Mouse (Mus musculus): Measurements from ENCODE around the gene Grwd1. TPM values are rescaled to one million over a fixed set of nuclear protein-coding genes. Genes with fewer than 3 reads are reported as not detected.
A peak's percentile ranks its signal among the peaks of the same experiment; 100 is the strongest.

The Grwd1 gene
- polyA plus RNA-seq, 1 experiment: 1.1 TPM

DNA sequence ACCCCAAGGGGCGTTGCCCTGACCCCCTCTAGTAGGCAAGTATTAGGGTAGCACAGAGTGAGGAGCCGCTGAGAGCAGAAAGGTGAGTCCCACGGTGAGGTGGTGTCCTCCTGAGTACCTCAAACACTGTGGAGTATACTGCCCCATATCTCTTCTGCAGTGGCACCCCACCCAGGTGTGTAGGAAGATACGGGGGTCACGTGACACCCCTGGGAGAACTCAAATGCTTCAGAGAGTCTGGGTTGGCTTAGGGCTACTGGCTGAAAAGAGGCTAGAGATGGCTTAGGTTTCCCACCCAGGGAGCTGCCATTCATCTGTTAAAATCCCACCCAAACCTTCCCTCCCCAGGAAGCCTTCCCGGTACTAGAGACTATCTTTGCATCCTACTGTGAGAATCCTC, 33.8 kb downstream of the Grwd1 start:
- peak; percentile 72 for TF ChIP-seq TAL1 (IDR thresholded peaks at IDR 0.05; ENCODE audit: low read length)
- peak; percentile 81 for TF ChIP-seq GATA1 (IDR thresholded peaks at IDR 0.05; ENCODE audit: low read length)
- Histone ChIP-seq H3K9me3 (ENCODE audit: control insufficient read depth, low read length) (no peaks in the 10 kb centered on the region), H3K27me3 (ENCODE audit: control insufficient read depth) (peaks cover 67% of the 10 kb centered on the region), H3K4me3 (replicated peaks) (peak overlapping the region; percentile 68), H3K4me1 (ENCODE audit: control insufficient read depth) (peaks cover 60% of the 10 kb centered on the region), H3K36me3 (ENCODE audit: control insufficient read depth) (no peaks in the 10 kb centered on the region)

DNA sequence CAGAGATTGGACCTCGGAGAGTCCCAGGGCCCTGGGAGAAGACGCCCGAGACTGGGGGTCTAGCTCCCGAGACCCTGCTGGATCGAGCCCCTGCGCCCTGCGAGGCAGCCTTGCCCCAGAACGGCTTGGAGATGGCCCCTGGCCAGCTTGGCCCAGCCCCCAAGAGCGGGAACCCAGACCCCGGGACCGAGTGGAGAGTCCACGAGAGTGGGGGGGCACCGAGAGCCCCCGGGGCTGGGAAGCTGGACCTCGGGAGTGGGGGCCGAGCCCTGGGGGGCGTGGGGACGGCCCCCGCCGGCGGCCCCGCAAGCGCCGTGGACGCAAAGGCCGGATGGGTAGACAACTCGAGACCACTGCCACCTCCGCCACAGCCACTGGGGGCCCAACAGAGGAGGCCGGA, 35.8 kb downstream of the Grwd1 start:
- TF ChIP-seq GATA1 (IDR thresholded peaks at IDR 0.05; ENCODE audit: low read length): no peak
- no peak for TF ChIP-seq TAL1 (IDR thresholded peaks at IDR 0.05; ENCODE audit: low read length)
- H3K36me3 ChIP-seq (ENCODE audit: control insufficient read depth): no peaks in the 10 kb centered on the region
- H3K27me3 ChIP-seq (ENCODE audit: control insufficient read depth): peaks cover 73% of the 10 kb centered on the region
- H3K4me3 ChIP-seq (replicated peaks): no peak overlapping the region
- no peaks in the 10 kb centered on the region for H3K9me3 ChIP-seq (ENCODE audit: control insufficient read depth, low read length)
- peaks cover 44% of the 10 kb centered on the region for H3K4me1 ChIP-seq (ENCODE audit: control insufficient read depth)

DNA sequence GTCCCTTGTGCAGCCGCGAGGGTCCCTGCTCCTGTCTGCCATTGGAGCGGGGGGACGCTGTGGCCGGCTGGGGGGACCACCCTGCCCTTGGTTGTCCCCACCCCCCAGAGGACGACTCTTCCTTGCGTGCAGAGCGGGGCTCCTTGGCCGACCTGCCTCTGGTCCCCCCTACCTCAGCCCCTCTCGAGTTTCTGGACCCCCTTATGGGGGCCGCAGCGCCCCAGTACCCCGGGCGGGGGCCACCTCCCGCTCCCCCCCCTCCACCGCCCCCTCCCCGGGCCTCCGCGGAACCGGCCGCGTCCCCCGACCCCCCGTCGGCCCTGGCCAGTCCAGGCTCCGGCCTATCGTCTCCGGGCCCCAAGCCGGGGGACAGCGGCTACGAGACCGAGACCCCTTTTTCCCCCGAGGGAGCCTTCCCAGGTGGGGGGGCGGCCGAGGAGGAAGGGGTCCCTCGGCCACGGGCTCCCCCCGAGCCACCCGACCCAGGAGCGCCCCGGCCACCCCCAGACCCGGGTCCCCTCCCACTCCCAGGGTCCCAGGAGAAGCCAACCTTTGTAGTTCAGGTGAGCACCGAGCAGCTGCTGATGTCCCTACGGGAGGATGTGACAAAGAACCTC, 36.7 kb downstream of the Grwd1 start:
- peaks cover 68% of the 10 kb centered on the region for H3K27me3 ChIP-seq (ENCODE audit: control insufficient read depth)
- H3K4me3 ChIP-seq (replicated peaks): no peak overlapping the region
- H3K36me3 ChIP-seq (ENCODE audit: control insufficient read depth): no peaks in the 10 kb centered on the region
- TF ChIP-seq GATA1 (IDR thresholded peaks at IDR 0.05; ENCODE audit: low read length): no peak
- no peak for TF ChIP-seq TAL1 (IDR thresholded peaks at IDR 0.05; ENCODE audit: low read length)
- H3K9me3 ChIP-seq (ENCODE audit: control insufficient read depth, low read length): no peaks in the 10 kb centered on the region
- peaks cover 39% of the 10 kb centered on the region for H3K4me1 ChIP-seq (ENCODE audit: control insufficient read depth)

DNA sequence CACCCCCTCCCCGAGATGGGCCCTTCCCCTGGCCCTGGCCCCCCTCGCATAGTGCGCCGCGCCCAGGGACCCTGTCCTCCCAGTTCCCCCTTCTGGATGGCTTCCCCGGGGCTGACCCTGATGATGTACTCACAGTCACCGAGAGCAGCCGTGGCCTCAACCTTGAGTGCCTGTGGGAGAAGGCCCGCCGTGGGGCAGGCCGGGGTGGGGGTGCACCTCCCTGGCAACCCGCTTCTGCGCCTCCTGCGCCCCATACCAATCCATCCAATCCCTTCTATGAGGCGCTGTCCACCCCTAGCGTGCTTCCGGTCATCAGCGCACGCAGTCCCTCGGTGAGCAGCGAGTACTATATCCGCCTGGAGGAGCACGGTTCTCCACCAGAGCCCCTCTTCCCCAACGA, 37.5 kb downstream of the Grwd1 start:
- no peak for TF ChIP-seq TAL1 (IDR thresholded peaks at IDR 0.05; ENCODE audit: low read length)
- TF ChIP-seq GATA1 (IDR thresholded peaks at IDR 0.05; ENCODE audit: low read length): no peak
- Histone ChIP-seq H3K4me3 (replicated peaks) (no peak overlapping the region), H3K27me3 (ENCODE audit: control insufficient read depth) (peaks cover 63% of the 10 kb centered on the region), H3K36me3 (ENCODE audit: control insufficient read depth) (no peaks in the 10 kb centered on the region), H3K9me3 (ENCODE audit: control insufficient read depth, low read length) (no peaks in the 10 kb centered on the region), H3K4me1 (ENCODE audit: control insufficient read depth) (peaks cover 30% of the 10 kb centered on the region)

DNA sequence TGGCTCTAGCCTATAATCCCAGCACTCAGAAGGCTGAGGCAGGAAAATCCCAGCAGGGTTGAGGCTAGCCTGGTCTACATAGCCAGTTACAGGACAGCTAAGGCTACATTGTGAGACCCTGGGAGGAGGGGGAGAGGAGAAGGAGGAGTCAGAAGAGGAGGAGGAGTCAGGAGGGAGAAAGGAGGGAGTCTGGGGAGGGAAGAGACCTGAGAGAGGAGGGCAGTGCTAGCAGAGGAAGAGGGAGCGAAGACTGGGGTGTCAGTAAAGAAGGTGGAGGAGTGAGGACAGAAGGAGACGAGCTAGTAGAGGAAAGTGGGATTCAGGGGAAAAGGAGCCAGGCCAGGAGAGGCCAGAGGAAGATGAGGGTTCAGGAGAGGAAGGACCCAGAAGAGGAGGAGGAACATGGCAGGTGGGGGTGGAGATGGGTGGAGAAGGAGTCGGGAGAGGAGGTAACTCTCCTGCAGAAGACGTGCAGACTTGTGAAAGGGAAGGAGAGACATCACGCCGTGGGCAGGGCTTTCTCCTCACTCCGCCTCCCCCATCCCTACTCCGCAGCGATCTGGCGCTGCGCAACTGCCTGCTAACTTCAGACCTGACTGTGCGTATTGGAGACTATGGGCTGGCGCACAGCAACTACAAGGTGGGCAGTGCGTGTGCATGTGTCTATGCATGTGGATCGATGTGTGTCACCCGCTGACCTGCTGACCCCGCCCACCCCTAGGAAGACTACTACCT, 38.8 kb downstream of the Grwd1 start:
- Histone ChIP-seq H3K27me3 (ENCODE audit: control insufficient read depth) (peaks cover 63% of the 10 kb centered on the region), H3K4me1 (ENCODE audit: control insufficient read depth) (peaks cover 17% of the 10 kb centered on the region), H3K9me3 (ENCODE audit: control insufficient read depth, low read length) (no peaks in the 10 kb centered on the region), H3K36me3 (ENCODE audit: control insufficient read depth) (no peaks in the 10 kb centered on the region), H3K4me3 (replicated peaks) (no peak overlapping the region)
- no peak for TF ChIP-seq GATA1 (IDR thresholded peaks at IDR 0.05; ENCODE audit: low read length)
- TF ChIP-seq TAL1 (IDR thresholded peaks at IDR 0.05; ENCODE audit: low read length): no peak

DNA sequence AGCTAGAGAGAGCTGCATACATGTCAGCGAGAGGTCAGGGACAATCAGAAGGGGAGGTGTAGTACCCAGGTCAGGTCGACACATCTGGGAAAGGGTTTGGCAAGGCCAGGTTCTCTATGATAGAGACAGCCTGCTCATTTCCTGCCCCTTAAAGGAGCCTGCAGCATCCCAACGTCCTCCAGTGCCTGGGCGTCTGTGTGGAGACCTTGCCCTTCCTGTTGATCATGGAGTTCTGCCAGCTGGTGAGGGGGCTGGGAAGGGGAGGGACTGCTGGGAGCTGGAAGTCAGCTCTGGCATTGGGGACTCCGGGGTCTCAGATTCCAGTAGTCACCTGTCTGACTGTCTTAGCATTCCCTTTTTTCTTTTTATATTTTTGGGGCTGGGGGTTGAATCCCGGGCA, 40.0 kb downstream of the Grwd1 start:
- H3K27me3 ChIP-seq (ENCODE audit: control insufficient read depth): peaks cover 69% of the 10 kb centered on the region

DNA sequence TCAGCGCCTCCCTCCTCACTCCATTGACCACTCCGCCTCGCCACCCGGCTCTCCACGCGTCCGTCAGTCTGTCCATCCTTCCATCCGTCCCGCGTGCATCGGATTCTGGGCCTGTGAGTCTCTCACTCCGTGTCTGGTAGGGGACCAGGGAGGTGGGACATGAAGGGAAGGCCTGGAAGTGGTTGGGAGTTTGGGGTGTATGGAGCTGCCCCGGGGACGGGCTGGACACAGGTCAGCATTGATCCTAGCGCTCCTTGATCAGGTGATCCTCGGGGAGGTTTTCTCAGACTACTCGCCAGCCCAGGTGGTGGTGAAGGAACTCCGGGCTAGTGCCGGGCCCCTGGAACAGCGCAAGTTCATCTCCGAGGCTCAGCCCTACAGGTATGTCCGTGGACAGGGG, 43.1 kb downstream of the Grwd1 start:
- peaks cover 9% of the 10 kb centered on the region for H3K4me1 ChIP-seq (ENCODE audit: control insufficient read depth)
- TF ChIP-seq GATA1 (IDR thresholded peaks at IDR 0.05; ENCODE audit: low read length) (no peak), TAL1 (IDR thresholded peaks at IDR 0.05; ENCODE audit: low read length) (no peak)
- peaks cover 82% of the 10 kb centered on the region for H3K27me3 ChIP-seq (ENCODE audit: control insufficient read depth)
- H3K9me3 ChIP-seq (ENCODE audit: control insufficient read depth, low read length): peaks cover 3% of the 10 kb centered on the region; the same call in 1 of the 2 replicates
- H3K4me3 ChIP-seq (replicated peaks): no peak overlapping the region
- no peaks in the 10 kb centered on the region for H3K36me3 ChIP-seq (ENCODE audit: control insufficient read depth)

More for the DNA sequence above, 40.0 kb downstream of the Grwd1 start:
- Histone ChIP-seq H3K9me3 (ENCODE audit: control insufficient read depth, low read length) (no peaks in the 10 kb centered on the region; the same call in 1 of the 2 replicates), H3K4me1 (ENCODE audit: control insufficient read depth) (peaks cover 5% of the 10 kb centered on the region), H3K36me3 (ENCODE audit: control insufficient read depth) (no peaks in the 10 kb centered on the region), H3K4me3 (replicated peaks) (no peak overlapping the region)
- TF ChIP-seq TAL1 (IDR thresholded peaks at IDR 0.05; ENCODE audit: low read length): no peak
- TF ChIP-seq GATA1 (IDR thresholded peaks at IDR 0.05; ENCODE audit: low read length): no peak

DNA sequence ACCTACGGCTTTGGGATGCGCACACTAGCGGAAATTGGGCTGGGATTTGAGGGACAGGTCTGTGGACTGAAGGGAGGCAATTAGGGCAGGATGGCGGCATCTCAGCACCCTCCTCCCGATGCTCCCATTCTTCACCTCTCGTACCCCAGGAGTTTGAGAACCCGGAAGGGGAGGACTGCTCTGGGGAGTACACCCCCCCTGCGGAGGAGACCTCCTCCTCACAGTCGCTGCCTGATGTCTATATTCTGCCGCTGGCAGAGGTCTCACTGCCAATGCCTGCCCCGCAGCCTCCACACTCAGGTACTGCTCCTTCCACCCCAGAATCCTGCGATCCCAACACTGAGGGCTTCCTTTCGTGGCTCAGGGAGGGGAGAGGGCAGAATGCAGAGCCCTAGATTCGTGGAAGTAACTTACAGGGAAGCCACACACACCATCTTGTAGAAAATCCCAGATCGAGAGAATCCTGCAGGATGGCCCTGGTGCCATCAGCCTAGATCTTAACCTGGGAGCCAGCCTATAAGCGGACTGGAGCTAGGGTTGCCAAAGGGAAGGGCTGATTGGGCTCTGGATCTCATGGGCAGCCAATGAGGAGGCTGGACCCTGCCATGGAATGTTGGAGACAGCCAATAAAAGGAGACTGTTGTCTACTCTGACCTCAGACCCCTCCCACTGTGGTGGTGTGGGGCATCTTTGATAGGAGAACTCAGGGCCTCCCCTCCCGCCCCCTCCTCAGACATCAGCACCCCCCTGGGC, 43.9 kb downstream of the Grwd1 start:
- Histone ChIP-seq H3K9me3 (ENCODE audit: control insufficient read depth, low read length) (peaks cover 3% of the 10 kb centered on the region; the same call in 1 of the 2 replicates), H3K4me3 (replicated peaks) (no peak overlapping the region), H3K27me3 (ENCODE audit: control insufficient read depth) (peaks cover 84% of the 10 kb centered on the region), H3K4me1 (ENCODE audit: control insufficient read depth) (peaks cover 7% of the 10 kb centered on the region), H3K36me3 (ENCODE audit: control insufficient read depth) (no peaks in the 10 kb centered on the region)
- TF ChIP-seq GATA1 (IDR thresholded peaks at IDR 0.05; ENCODE audit: low read length) (no peak), TAL1 (IDR thresholded peaks at IDR 0.05; ENCODE audit: low read length) (no peak)

DNA sequence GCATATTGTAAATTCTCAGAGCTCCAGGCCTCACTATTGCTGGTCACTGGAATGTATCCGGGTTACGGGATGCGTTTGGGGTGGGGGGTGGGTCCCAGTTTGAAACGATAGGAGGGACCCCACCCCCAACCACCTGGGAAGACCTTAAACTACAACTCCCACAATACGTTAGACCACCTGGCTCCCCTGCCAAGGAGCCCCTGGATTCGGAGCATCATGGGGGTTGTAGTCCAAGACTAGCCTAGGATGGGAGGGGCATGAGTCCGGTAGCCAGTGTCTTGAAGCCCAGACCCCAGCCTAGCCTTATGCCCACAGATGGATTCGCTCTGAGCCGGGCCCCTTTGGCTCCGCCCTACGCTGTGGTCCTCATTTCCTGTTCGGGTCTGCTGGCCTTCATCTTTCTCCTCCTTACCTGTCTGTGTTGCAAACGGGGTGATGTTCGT, 44.6 kb downstream of the Grwd1 start:
- Histone ChIP-seq H3K4me3 (replicated peaks) (no peak overlapping the region), H3K27me3 (ENCODE audit: control insufficient read depth) (peaks cover 83% of the 10 kb centered on the region), H3K4me1 (ENCODE audit: control insufficient read depth) (peaks cover 7% of the 10 kb centered on the region), H3K36me3 (ENCODE audit: control insufficient read depth) (no peaks in the 10 kb centered on the region), H3K9me3 (ENCODE audit: control insufficient read depth, low read length) (peaks cover 3% of the 10 kb centered on the region; the same call in 1 of the 2 replicates)
- TF ChIP-seq GATA1 (IDR thresholded peaks at IDR 0.05; ENCODE audit: low read length) (no peak), TAL1 (IDR thresholded peaks at IDR 0.05; ENCODE audit: low read length) (no peak)

Data from erythroblast, embryonic 14.5 days (primary cell).